Mouse (Mus musculus): ENCODE measurements around the gene Fads1. TPM values are rescaled to one million over a fixed set of nuclear protein-coding genes. Genes with fewer than 3 reads are reported as not detected.

Gene Fads1
- polyA plus RNA-seq, 1 experiment from 2014 or later: 60.2 TPM

Small RNA genes within 50 kb of the gene (microRNA-seq; reads per million reads assigned to microRNA genes)
- 1.5 reads per million for gene Mir6993

Other genes starting within 250 kb of the Fads1 start
- 5,062 and 5,153 TPM in 2 replicates for gene Fth1, start 202.3 kb upstream of the Fads1 start, polyA plus RNA-seq (2015; fragmentation: Nextera tagmentation; extraction: Ambion mirVana)
- gene Best1, start 181.3 kb upstream of the Fads1 start, polyA plus RNA-seq (2015; fragmentation: Nextera tagmentation; extraction: Ambion mirVana): 0.17 and 0.20 TPM in 2 replicates
- gene Rab3il1, start 181.2 kb upstream of the Fads1 start, polyA plus RNA-seq (2015; fragmentation: Nextera tagmentation; extraction: Ambion mirVana): 196 and 207 TPM in 2 replicates
- gene Fads3, start 141.3 kb upstream of the Fads1 start, polyA plus RNA-seq (2015; fragmentation: Nextera tagmentation; extraction: Ambion mirVana): 5.3 and 7.3 TPM in 2 replicates
- gene Fads2, start 81.1 kb upstream of the Fads1 start, polyA plus RNA-seq (2015; fragmentation: Nextera tagmentation; extraction: Ambion mirVana): 66.8 and 76.0 TPM in 2 replicates
- 332 and 375 TPM in 2 replicates for gene Tmem258, start 21.1 kb downstream of the Fads1 start, polyA plus RNA-seq (2015; fragmentation: Nextera tagmentation; extraction: Ambion mirVana)
- 190 and 208 TPM in 2 replicates for gene Fen1, start 21.3 kb downstream of the Fads1 start, polyA plus RNA-seq (2015; fragmentation: Nextera tagmentation; extraction: Ambion mirVana)
- gene Myrf, start 57.9 kb downstream of the Fads1 start, polyA plus RNA-seq (2015; fragmentation: Nextera tagmentation; extraction: Ambion mirVana): 3.2 and 3.4 TPM in 2 replicates
- gene Dagla, start 122.0 kb downstream of the Fads1 start, polyA plus RNA-seq (2015; fragmentation: Nextera tagmentation; extraction: Ambion mirVana): 0.20 and 0.32 TPM in 2 replicates
- 0.10 and 0.21 TPM in 2 replicates for gene Syt7, start 206.2 kb downstream of the Fads1 start, polyA plus RNA-seq (2015; fragmentation: Nextera tagmentation; extraction: Ambion mirVana)